ENCODE assay signal across 8 mouse cellular contexts in genomic region chr2:35503723-35504416, GRCm38 (mm10). TPM values are rescaled to one million over a fixed set of nuclear protein-coding genes. Genes with fewer than 3 reads are reported as not detected.
DNase-seq lines count a peak whose midpoint lies in the region; TF ChIP-seq lines count a peak whose summit lies in the region.

No protein-coding gene starts in this region.

- H3K36me3 ChIP-seq in small intestine, adult 2 months (ENCODE audit: control insufficient read depth, insufficient read depth, low read length), result no peaks in the 10 kb centered on the region

- H3K4me1 ChIP-seq in small intestine, adult 2 months (ENCODE audit: control insufficient read depth, insufficient read depth, insufficient read length, low read length), result peaks cover 35% of the 10 kb centered on the region

- H3K27me3 ChIP-seq in small intestine, adult 2 months (ENCODE audit: control insufficient read depth, insufficient read depth, low read length), result no peaks in the 10 kb centered on the region

- H3K4me3 ChIP-seq in small intestine, adult 2 months (ENCODE audit: low read depth, low read length), result no peak overlapping the region

- 69% methylated on average over 8 of the region's 8 CpGs for WGBS in small intestine, adult 2 months

- peak; percentile 94 for DNase-seq in heart, adult 11 months
- no peak for DNase-seq in heart, postnatal 25 days (ENCODE audit: low spot score)
- peak; percentile 43 for DNase-seq in NIH3T3 (ENCODE audit: low read depth)
- DNase-seq in heart, postnatal 10 days, result peak; percentile 44
- DNase-seq in gastrocnemius, adult 18-20 months (ENCODE audit: low spot score), result no peak
- no peak for DNase-seq in right cerebral cortex, postnatal 25 days
- no peak for DNase-seq in adrenal gland, postnatal 14 days

- peak overlapping the region; percentile 61 for H3K27ac ChIP-seq in small intestine, adult 2 months (ENCODE audit: insufficient read depth, low read depth, low read length)

- TF ChIP-seq POLR2A in small intestine, adult 2 months (IDR thresholded peaks at IDR 0.05; ENCODE audit: low read depth, low read length), result no peak

- no peak for TF ChIP-seq CTCF in small intestine, adult 2 months (IDR thresholded peaks at IDR 0.05; ENCODE audit: extremely low read depth, insufficient read length, insufficient replicate concordance, low read depth, low read length)

- intact Hi-C loops in heart, postnatal 25 days (cut with DNase I), result no loop called here
- intact Hi-C loops in heart, postnatal 10 days (cut with DNase I), result loop anchor here (2.0 kb wide), 1 partner anchor 39 kb away; no protein-coding TSS in a partner anchor

RNA-seq across cellular contexts. Expression of gene Ggta1, which starts 40.8 kb away (rescaled TPM):
- 10 to 100 TPM; 20.4 to 23.7 TPM for total RNA-seq in heart, postnatal 25 days (2021)
- total RNA-seq in heart, postnatal 10 days (2021), result 10 to 100 TPM; 19.9 to 28.8 TPM
- polyA plus RNA-seq in small intestine, adult 2 months (2012; rRNA removed), result 3.5 and 3.6 TPM in 2 replicates
- total RNA-seq in gastrocnemius, adult 18-20 months (2021), result 1 to 10 TPM; 5.0 to 6.3 TPM
- total RNA-seq in adrenal gland, postnatal 14 days (2021), result 14.3 and 16.6 TPM in 2 replicates

RNA-seq across cellular contexts. Expression of gene Dab2ip, which starts 54.2 kb away (rescaled TPM):
- 10 to 100 TPM; 46.0 to 52.1 TPM for total RNA-seq in heart, postnatal 25 days (2021)
- total RNA-seq in heart, postnatal 10 days (2021), result 10 to 100 TPM; 55.7 to 64.7 TPM
- 66.2 and 140 TPM in 2 replicates for polyA plus RNA-seq in small intestine, adult 2 months (2012; rRNA removed)
- 10 to 100 TPM; 41.7 to 46.3 TPM for total RNA-seq in gastrocnemius, adult 18-20 months (2021)
- 69.6 and 73.3 TPM in 2 replicates for total RNA-seq in adrenal gland, postnatal 14 days (2021)

Comparison
In these comparisons a context has a peak if more than half of its experiments do, and no peak if none do; other contexts are left out.
1. DNase-seq: peak in heart, adult 11 months (single experiment), NIH3T3 (single experiment) and heart, postnatal 10 days (2 of 2); none in heart, postnatal 25 days (single experiment), gastrocnemius, adult 18-20 months (single experiment), right cerebral cortex, postnatal 25 days (single experiment) and adrenal gland, postnatal 14 days (single experiment).